Mouse (Mus musculus) spleen, embryonic (tissue): ENCODE data around the gene Gdap2.

Experiments used
- CTCF ChIA-PET: fragments of 350-600 bp; sonication (Branson Sonifier 250); formaldehyde crosslinking; loops from one replicate; lab custom pipeline; 2022; lab: Charles Lee

The Gdap2 gene

GRCm38 (mm10) chr3:100246286-100246825 lies 84.2 kb downstream of the Gdap2 start:
- CTCF ChIA-PET: no interaction called here
